Comparison of ENCODE assay signal across 16 mouse cellular contexts in the genomic region with DNA sequence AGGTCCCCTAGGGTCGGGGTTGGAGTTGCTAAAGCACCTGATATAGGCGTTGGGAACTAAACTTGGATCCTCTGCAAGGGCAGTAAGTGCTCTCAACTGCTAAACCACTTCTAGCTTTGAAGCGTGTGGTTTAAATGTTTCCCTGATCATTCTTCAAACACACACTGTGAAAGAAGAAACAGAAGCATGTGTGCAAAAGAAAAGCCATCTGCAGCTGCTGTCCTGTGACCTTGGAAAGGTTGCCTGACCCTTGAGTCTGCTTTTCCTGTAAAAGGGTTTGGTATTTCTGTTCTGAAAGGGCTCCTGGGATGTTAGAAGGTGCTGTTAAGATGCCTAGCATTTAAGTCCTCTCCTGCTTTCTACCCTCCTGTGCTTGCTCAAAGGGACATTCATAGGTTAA.
"Had no signal": no experiment of that assay in that cellular context is flagged by ENCODE, and none has a peak within 500 bp of the region (broad histone marks: within the 10 kb centered on the region; RNA-seq: fewer than 3 reads in every experiment).

No protein-coding gene starts in this region.

- H3K27me3 ChIP-seq: lung, embryonic 15.5 days; megakaryocyte, embryonic 14.5 days; midbrain, embryonic 13.5 days; midbrain, embryonic 15.5 days; neural tube, embryonic 12.5 days; stomach, embryonic 15.5 days had no signal

- ATAC-seq: lung, postnatal 0 days; midbrain, embryonic 13.5 days; midbrain, embryonic 15.5 days had no signal

- H3K4me3 ChIP-seq: lung, embryonic 15.5 days; megakaryocyte, embryonic 14.5 days; midbrain, embryonic 13.5 days; midbrain, embryonic 15.5 days; neural tube, embryonic 12.5 days; stomach, embryonic 15.5 days had no signal

- H3K9ac ChIP-seq: lung, embryonic 15.5 days; midbrain, embryonic 13.5 days; midbrain, embryonic 15.5 days; neural tube, embryonic 12.5 days; stomach, embryonic 15.5 days had no signal

- H3K27ac ChIP-seq: lung, embryonic 15.5 days; macrophage; midbrain, embryonic 13.5 days; midbrain, embryonic 15.5 days; neural tube, embryonic 12.5 days; stomach, embryonic 15.5 days; stomach, postnatal 0 days had no signal

- H3K36me3 ChIP-seq: midbrain, embryonic 15.5 days; stomach, embryonic 15.5 days had no signal

- H3K9me3 ChIP-seq: lung, embryonic 15.5 days; megakaryocyte, embryonic 14.5 days; midbrain, embryonic 13.5 days; midbrain, embryonic 15.5 days; neural tube, embryonic 12.5 days; stomach, embryonic 15.5 days had no signal

- H3K4me2 ChIP-seq: lung, embryonic 15.5 days; midbrain, embryonic 11.5 days; midbrain, embryonic 13.5 days; midbrain, embryonic 15.5 days; neural tube, embryonic 12.5 days; stomach, embryonic 15.5 days had no signal

- H3K4me1 ChIP-seq: midbrain, embryonic 13.5 days; midbrain, embryonic 15.5 days; neural tube, embryonic 12.5 days; stomach, embryonic 15.5 days had no signal

- DNase-seq: lung, postnatal 14 days; lung, postnatal 36 days; right cerebral cortex, postnatal 14 days; thymus, adult 2 months; thymus, postnatal 25 days; thymus, postnatal 4 days had no signal
